Mouse (Mus musculus) splenic B cell, adult 2 months (primary cell): ENCODE results near the gene Ubr7.

ENCODE experiments used
- DNase-seq: peaks from one replicate; pipeline ENCODE4 v3.0.0-alpha.2; 2011; ENCODE audit warnings: low read depth, low spot score
- H3K27me3 ChIP-seq: 2 replicates; pipeline ENCODE4 v1.6.1; 2012; ENCODE audit warnings: mild to moderate bottlenecking, low read length, moderate library complexity, mixed read lengths; ENCODE audit not compliant: control insufficient read depth, poor library complexity, insufficient read depth, severe bottlenecking
- H3K36me3 ChIP-seq: 2 replicates; pipeline ENCODE4 v1.6.1; 2012; ENCODE audit warnings: mild to moderate bottlenecking, low read length, moderate library complexity, mixed read lengths; ENCODE audit not compliant: control insufficient read depth, poor library complexity, insufficient read depth, severe bottlenecking

The Ubr7 gene

DNA sequence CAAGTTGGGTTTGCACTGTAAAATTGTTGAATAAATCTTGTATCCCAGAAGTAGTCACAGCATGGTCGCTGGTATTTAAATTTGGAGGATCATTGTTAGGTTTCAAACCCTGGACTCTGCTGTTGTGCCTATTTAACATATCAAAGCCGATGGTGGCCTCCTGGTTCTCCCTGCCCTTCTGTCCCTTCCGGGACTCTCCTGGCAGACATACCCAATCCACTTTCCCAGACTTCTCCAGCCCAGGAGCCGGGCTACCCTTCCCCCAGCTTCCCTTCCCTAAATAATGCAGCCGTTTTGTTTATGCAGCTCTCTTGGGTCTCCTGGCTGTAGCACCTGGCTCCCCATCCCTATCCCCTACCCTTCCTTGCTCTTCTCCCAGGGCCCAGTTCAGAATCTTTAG, 1.2 kb downstream of the Ubr7 start:
- H3K27me3 ChIP-seq, result no peaks in the 10 kb centered on the region
- no peak for DNase-seq
- H3K36me3 ChIP-seq, result no peaks in the 10 kb centered on the region

DNA sequence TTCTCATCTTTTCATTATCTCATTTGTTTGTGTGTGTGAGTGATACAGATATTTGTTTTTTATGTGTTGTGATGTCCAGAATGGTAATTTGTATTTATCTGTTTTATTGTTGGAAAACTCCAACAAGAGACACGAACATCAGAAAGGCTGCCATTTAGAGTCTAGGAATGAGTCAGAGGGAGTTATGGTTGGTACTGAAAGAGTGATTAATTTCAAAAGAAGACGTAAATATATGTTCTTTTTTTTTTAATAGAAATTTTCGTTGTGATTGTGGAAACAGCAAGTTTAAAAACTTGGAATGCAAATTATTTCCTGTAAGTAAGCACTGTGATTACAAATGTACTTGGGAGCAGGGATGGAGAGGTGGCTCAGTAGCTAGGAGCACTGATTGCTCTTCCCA, 3.9 kb downstream of the Ubr7 start:
- Histone ChIP-seq H3K27me3 (no peaks in the 10 kb centered on the region), H3K36me3 (no peaks in the 10 kb centered on the region; the same call in 1 of the 2 replicates)
- DNase-seq, result no peak

DNA sequence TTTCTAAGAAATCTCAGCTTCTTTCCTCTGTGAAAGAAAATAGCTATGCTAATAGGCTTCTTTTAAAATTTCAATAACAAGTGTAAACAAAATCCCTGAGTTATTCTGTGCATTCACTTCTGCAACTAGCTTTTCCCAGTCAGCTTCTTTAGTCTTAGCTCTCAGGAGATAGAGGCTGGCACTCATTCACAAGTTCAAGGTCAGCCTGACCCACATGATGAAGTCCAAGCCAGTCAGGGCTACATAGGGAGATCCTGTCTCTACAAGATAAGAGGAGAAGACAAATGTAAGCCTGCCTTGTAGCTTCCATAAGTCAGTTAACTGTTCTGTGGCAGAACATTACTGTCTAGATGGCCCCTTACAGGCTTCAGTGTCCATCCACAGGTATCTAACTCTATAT, 5.9 kb downstream of the Ubr7 start:
- Histone ChIP-seq H3K27me3 (no peaks in the 10 kb centered on the region), H3K36me3 (peaks cover 2% of the 10 kb centered on the region; the same call in 1 of the 2 replicates)
- DNase-seq, result no peak

DNA sequence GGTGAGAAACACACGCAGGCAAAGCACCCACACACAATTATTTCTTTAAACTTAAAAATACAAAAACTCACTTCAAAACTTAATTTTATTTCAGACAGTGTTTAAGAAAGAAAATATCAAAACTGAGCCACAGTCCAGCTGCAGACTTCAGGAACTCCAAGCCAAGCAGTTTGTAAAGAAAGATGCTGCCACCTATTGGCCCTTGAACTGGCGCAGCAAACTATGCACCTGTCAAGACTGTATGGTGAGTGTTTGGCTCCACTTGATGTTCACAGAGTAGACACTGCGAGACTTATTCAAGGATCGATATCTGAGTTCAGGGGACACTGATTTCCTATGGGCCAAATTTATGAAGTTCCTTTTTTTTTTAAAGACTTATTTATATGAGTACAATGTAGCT, 11.2 kb downstream of the Ubr7 start:
- peaks cover 23% of the 10 kb centered on the region; the same call in 1 of the 2 replicates for H3K36me3 ChIP-seq
- no peaks in the 10 kb centered on the region for H3K27me3 ChIP-seq
- DNase-seq, result peak; percentile 46

DNA sequence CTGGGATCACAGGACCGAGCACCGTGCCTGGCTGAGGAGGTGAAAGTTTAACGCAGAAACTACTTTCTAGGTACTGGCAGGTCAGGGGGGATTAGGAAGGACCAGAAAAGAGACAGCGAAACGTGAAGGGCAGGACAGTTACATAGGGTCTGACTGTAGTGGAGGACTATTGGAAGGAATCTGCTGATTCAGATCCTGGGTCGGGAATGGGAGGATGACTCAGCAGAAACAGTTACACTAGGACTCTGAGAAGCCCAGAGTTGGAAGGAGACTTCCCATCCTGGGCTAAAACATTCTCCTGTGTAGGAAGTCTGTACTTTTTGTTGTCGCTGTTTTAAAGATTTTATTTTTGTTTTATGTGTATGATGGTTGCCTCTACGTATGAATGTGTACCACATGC, 13.8 kb downstream of the Ubr7 start:
- H3K36me3 ChIP-seq, result peaks cover 31% of the 10 kb centered on the region; the same call in 1 of the 2 replicates
- no peaks in the 10 kb centered on the region for H3K27me3 ChIP-seq
- no peak for DNase-seq

DNA sequence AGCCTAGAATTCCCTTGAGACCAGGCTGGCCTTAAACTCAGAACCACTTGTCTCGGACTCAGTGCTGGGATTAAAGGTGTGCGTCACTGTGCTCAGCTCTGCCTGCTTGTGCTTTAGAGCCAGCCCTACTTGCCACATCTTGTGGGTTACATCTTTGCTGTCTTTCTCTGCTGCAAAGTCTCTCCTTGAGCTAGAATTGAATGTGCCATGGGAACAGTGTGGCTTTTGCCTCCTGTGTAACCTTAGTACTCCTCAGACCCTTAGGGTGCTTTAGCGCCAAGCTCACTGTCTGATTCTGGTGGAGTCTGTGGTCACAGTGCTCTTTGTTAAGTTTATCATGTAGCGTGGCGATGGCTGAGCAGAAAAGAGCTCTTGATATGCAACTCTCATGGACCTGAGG, 14.9 kb downstream of the Ubr7 start:
- Histone ChIP-seq H3K27me3 (no peaks in the 10 kb centered on the region), H3K36me3 (peaks cover 29% of the 10 kb centered on the region; the same call in 1 of the 2 replicates)
- DNase-seq, result no peak

DNA sequence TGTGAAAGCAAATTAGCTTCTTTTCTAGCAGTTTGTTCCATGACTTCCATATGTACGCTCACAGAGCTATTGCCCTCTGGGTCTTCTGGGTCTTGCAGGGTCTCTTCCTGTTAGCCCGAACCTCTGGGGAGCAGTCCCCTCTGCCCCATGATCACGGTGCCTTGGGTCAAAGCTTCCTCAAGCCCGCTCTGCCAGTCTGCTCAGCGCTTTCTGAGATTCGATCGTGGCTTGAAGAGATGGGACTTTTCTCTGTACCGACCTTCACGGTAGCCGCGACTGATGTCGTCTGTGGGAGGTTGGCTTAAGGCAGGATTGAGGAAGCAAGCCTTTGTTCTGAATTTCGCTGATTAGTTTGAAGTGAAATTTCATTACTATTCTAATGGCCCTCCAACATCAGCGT, 18.3 kb downstream of the Ubr7 start:
- DNase-seq, result no peak
- Histone ChIP-seq H3K36me3 (peaks cover 18% of the 10 kb centered on the region; the same call in 1 of the 2 replicates), H3K27me3 (no peaks in the 10 kb centered on the region)

DNA sequence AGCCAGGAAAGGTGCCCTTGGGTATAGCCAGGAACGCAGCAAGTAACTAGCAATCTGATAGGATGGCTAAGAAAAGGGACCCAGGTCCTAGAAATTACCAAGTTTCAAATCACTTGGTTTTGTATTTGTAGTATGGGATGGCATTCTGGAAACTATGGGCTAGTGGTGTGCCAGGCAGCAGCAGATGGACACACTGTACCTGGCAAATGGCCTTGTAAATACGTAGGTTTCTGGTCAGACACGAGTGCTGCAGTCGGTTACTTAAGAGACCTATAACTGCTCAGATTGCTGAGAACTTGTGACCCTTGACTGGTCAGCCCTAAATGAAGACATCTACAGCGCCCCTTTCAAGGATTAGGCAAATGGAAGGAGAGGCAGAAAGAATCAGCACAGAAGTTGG, 20.4 kb downstream of the Ubr7 start:
- Histone ChIP-seq H3K27me3 (no peaks in the 10 kb centered on the region), H3K36me3 (peaks cover 9% of the 10 kb centered on the region; the same call in 1 of the 2 replicates)
- no peak for DNase-seq

DNA sequence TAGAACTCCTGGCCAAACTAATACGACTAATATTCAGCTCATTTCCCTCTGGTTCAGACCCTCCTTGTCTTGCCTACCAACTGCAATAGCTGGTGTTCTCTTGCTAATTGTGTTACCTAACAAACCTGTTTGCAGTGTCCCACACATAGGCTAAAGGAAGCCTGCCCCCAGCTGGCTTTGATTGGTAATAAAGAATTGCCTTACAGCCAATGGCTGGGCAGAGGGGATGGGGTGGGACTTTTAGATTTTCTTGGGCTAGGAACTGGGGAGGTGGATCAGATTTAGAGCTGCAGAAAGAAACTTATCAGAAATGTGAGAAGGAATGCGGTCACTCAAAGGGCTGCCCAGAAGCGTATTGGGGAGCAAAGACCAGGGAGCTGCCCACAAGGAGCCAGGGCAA, 21.7 kb downstream of the Ubr7 start:
- DNase-seq, result peak; percentile 34
- Histone ChIP-seq H3K36me3 (peaks cover 9% of the 10 kb centered on the region; the same call in 1 of the 2 replicates), H3K27me3 (no peaks in the 10 kb centered on the region)

DNA sequence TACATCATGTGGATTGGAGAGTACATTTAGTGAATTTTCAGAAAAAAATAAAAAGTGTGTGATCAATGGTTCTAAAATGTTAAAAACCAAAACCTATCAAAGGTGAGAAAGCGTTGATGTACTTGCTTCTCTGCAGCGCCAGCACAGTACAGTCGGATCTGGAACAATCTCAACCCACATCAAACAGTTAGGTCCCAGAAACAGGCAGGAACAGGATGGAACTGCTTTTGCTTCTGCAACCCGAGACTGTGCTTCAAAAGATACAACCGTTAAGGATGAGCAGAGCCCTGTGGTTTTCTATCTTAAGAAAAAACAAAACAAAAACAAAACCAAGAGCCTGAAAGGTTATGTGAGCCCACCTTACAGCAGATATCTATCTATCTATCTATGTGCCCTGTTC, 25.1 kb downstream of the Ubr7 start:
- Histone ChIP-seq H3K36me3 (peaks cover 8% of the 10 kb centered on the region), H3K27me3 (no peaks in the 10 kb centered on the region)
- no peak for DNase-seq

DNA sequence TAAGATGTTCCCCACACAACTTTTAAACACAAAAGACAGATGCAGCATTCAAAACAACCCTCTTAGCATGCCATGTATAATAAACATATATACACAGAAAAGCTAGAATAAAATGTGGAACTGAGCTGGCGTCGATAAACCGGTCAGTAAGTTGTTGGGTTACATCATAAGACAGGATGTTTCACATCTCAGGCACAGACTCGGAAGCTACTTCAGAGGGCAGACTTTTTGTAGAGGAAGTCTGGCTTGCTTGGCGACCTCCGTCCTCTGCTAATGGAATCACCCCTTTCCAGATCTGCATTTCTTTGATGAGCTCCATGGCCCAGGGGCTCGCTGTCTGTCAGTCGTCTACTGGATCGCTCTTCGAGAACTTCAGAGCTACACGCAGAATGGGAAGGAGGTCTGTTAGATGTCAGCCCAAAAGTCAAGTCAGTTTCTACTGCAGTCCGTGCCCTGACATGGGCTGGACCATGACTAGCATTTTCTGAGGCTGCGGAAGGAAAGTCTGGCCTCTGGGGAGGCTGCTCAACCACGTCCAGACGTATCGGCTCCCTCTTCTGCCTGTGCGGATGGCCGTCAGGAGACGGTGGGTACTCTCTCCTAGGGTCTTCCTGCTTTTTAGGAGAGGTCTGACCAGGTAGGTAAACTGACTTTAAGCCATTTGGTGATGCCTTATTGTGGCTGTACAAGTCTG, 27.3 kb downstream of the Ubr7 start:
- no peak for DNase-seq
- Histone ChIP-seq H3K27me3 (no peaks in the 10 kb centered on the region), H3K36me3 (peaks cover 14% of the 10 kb centered on the region)

DNA sequence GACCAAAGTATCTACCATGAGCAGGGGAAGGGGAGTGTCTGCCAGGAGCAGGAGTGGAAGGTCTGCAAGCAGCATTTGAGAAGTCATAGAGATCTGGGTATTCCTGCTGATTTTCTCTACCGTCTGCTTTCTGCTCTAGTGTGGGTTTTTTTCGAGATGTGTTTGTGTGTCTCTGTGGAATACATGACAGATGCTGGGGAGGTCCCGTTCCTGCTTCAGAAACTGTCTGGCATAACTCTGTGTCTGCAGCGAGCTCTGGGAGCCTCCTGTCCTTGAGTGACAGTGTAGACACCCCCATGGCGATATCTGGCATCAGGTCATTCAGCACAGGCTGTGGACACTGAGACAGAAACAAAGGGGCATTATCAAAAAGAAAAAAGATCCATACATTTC, 27.8 kb downstream of the Ubr7 start:
- Histone ChIP-seq H3K27me3 (no peaks in the 10 kb centered on the region), H3K36me3 (peaks cover 18% of the 10 kb centered on the region)
- no peak for DNase-seq

DNA sequence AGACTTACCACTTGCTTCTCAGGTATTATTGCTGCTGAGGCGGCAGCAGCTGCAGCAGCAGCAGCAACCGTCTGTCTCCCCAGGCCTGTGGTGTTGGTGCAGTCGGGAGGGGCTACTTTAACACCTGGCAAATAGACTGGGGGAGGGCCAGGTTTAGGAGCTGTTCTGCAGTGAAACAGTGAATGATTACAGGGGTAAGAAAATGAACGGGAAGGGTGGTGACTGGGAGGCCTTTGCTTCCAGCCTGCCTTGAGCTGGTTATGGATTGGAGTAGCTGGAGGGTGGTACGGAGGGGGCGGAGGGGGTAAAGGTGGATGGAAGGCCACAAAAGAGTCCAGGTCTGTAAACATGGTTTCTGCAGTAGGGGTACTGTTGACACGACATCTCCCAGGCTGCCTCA, 30.2 kb downstream of the Ubr7 start:
- Histone ChIP-seq H3K36me3 (peaks cover 18% of the 10 kb centered on the region), H3K27me3 (no peaks in the 10 kb centered on the region)
- DNase-seq, result no peak

DNA sequence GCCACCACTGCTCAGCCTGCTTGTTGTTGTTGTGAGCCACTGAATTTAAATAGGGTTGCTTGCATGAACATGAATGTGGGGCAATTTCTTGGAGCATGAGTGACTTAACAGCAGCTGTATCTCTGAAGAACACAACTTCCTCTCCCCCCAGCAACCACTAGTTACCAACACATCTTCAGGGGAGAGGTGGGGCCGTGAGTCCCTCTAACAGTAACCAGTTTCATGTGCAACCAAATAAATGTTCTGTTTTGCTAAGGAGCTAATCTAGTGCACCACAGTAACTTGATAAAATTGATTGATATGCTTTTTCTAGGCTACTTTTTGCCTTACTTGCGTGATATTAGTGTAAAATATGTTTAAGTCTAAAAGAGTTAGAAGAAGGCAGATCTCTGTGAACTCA, 41.8 kb downstream of the Ubr7 start:
- DNase-seq, result no peak
- Histone ChIP-seq H3K27me3 (no peaks in the 10 kb centered on the region), H3K36me3 (peaks cover 2% of the 10 kb centered on the region; the same call in 1 of the 2 replicates)

DNA sequence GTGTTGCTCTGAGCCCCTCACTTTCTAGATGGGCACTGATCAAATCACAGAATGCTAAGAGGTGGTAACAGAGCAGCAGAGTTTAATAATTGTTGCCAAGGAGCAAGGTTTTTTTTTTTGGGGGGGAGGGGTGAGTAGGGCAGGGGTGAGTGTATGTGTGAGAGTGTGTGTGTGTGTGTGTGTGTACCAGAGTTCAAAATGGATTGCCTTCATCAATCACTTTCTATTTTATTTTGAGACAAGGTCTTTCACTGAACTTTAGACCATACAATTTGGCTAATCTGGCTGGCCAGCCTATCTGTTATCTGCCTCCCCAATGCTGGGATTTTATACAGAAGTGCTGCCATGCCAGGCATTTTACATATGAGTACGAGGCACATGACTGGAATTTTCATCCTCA, 57.1 kb downstream of the Ubr7 start:
- no peaks in the 10 kb centered on the region for H3K27me3 ChIP-seq
- H3K36me3 ChIP-seq, result peaks cover 4% of the 10 kb centered on the region; the same call in 1 of the 2 replicates
- no peak for DNase-seq

DNA sequence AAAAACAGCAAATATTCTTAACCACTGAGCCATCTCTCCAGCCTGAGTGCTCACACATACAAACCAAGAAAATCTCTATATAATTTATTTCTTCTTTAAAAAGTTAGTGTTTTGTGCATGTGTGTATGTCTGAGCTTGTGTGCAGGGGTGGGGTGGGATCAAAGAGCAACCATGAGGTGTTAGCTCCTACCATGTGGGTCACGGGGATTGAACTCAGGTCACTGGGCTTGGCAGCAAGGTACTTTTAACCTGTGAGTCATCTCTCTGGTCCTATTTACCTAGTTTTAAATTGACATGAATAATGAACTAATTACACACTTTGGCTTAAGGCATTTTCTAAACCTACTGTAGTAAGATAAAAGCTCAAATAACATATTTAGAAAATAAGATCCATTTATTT, 68.6 kb downstream of the Ubr7 start:
- no peak for DNase-seq
- H3K36me3 ChIP-seq, result no peaks in the 10 kb centered on the region
- H3K27me3 ChIP-seq, result no peaks in the 10 kb centered on the region
